Mouse (Mus musculus): ENCODE measurements around the gene Atg13. TPM values are rescaled to one million over a fixed set of nuclear protein-coding genes. Genes with fewer than 3 reads are reported as not detected.

Atg13 gene
- polyA plus RNA-seq, 1 experiment from 2014 or later, result 16.3 TPM

GRCm38 (mm10) chr2:91659657-91660056, 50.7 kb downstream of the Atg13 start:
- Histone ChIP-seq H3K27ac (ENCODE audit: low read length) (no peak overlapping the region), H3K4me1 (ENCODE audit: control insufficient read depth, low read depth, low read length) (no peaks in the 10 kb centered on the region; the same call in 1 of the 2 replicates), H3K27me3 (ENCODE audit: control insufficient read depth, insufficient read depth, low read depth, low read length) (no peaks in the 10 kb centered on the region), H3K36me3 (ENCODE audit: control insufficient read depth, insufficient read depth) (peaks cover 40% of the 10 kb centered on the region), H3K9me3 (replicated peaks; ENCODE audit: control insufficient read depth, low read length) (no peaks in the 10 kb centered on the region), H3K4me2 (ENCODE audit: low read depth, low read length) (no peak overlapping the region), H3K9ac (ENCODE audit: low read depth, low read length) (no peak overlapping the region), H3K4me3 (ENCODE audit: low read depth, low read length) (no peak overlapping the region)
- no peak for ATAC-seq (ENCODE audit: low read depth)
- 85% methylated on average over 8 of the region's 8 CpGs for WGBS (ENCODE audit: insufficient replicate concordance)

- Histone ChIP-seq H3K36me3 (ENCODE audit: control insufficient read depth, insufficient read depth) (peaks cover 29% of the 10 kb centered on the region), H3K4me2 (ENCODE audit: low read depth, low read length) (no peak overlapping the region), H3K27ac (ENCODE audit: low read length) (no peak overlapping the region), H3K27me3 (ENCODE audit: control insufficient read depth, insufficient read depth, low read depth, low read length) (no peaks in the 10 kb centered on the region), H3K9me3 (replicated peaks; ENCODE audit: control insufficient read depth, low read length) (no peaks in the 10 kb centered on the region), H3K4me3 (ENCODE audit: low read depth, low read length) (no peak overlapping the region), H3K4me1 (ENCODE audit: control insufficient read depth, low read depth, low read length) (peaks cover 8% of the 10 kb centered on the region), H3K9ac (ENCODE audit: low read depth, low read length) (no peak overlapping the region)
- ATAC-seq (ENCODE audit: low read depth), result no peak
- WGBS (ENCODE audit: insufficient replicate concordance), result 70% methylated on average over 8 of the region's 8 CpGs
These were observed 53.6 kb downstream of the Atg13 start for GRCm38 (mm10) chr2:91656774-91657173.

- Histone ChIP-seq H3K9ac (ENCODE audit: low read depth, low read length) (no peak overlapping the region), H3K36me3 (ENCODE audit: control insufficient read depth, insufficient read depth) (peaks cover 29% of the 10 kb centered on the region), H3K4me1 (ENCODE audit: control insufficient read depth, low read depth, low read length) (peaks cover 13% of the 10 kb centered on the region), H3K9me3 (replicated peaks; ENCODE audit: control insufficient read depth, low read length) (no peaks in the 10 kb centered on the region), H3K4me2 (ENCODE audit: low read depth, low read length) (no peak overlapping the region), H3K4me3 (ENCODE audit: low read depth, low read length) (no peak overlapping the region), H3K27me3 (ENCODE audit: control insufficient read depth, insufficient read depth, low read depth, low read length) (no peaks in the 10 kb centered on the region), H3K27ac (ENCODE audit: low read length) (no peak overlapping the region)
- WGBS (ENCODE audit: insufficient replicate concordance), result 63% methylated on average over 6 of the region's 6 CpGs
- no peak for ATAC-seq (ENCODE audit: low read depth)
These were observed 54.5 kb downstream of the Atg13 start for GRCm38 (mm10) chr2:91655827-91656226.

- H3K4me2 ChIP-seq (ENCODE audit: low read depth, low read length), result no peak overlapping the region
- H3K9me3 ChIP-seq (replicated peaks; ENCODE audit: control insufficient read depth, low read length), result no peaks in the 10 kb centered on the region
- no peak overlapping the region for H3K27ac ChIP-seq (ENCODE audit: low read length)
- no peak overlapping the region for H3K4me3 ChIP-seq (ENCODE audit: low read depth, low read length)
- peaks cover 29% of the 10 kb centered on the region for H3K36me3 ChIP-seq (ENCODE audit: control insufficient read depth, insufficient read depth)
- WGBS (ENCODE audit: insufficient replicate concordance), result 75% methylated on average over 5 of the region's 5 CpGs
- ATAC-seq (ENCODE audit: low read depth), result no peak
- H3K4me1 ChIP-seq (ENCODE audit: control insufficient read depth, low read depth, low read length), result peaks cover 13% of the 10 kb centered on the region
- no peaks in the 10 kb centered on the region for H3K27me3 ChIP-seq (ENCODE audit: control insufficient read depth, insufficient read depth, low read depth, low read length)
- no peak overlapping the region for H3K9ac ChIP-seq (ENCODE audit: low read depth, low read length)
These were observed 55.0 kb downstream of the Atg13 start for GRCm38 (mm10) chr2:91655388-91655787.

DNA sequence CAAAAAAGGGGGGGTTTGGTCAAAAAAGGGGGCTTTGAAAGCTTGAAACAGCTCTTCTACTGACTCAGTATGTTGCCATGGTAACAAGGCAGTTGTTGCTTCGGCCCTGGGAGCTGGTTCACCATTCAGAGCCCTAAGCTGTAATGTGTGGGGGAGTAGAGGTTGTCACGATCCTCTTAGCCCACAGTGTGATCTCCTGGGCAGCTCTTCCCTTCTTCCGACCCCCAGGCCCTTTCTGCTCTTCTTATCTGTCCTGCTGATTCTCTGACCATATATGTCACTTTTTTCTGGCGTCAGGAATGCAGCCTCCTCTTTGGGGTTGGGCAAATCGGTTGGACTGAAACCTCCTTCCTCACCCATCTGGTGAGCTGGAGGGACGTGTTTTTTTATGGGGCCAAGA, 57.5 kb downstream of the Atg13 start:
- 58% methylated on average over 6 of the region's 6 CpGs for WGBS (ENCODE audit: insufficient replicate concordance)
- no peak overlapping the region for H3K4me3 ChIP-seq (ENCODE audit: low read depth, low read length)
- H3K36me3 ChIP-seq (ENCODE audit: control insufficient read depth, insufficient read depth), result peaks cover 22% of the 10 kb centered on the region

GRCm38 (mm10) chr2:91651458-91652258, 58.7 kb downstream of the Atg13 start:
- Histone ChIP-seq H3K4me2 (ENCODE audit: low read depth, low read length) (peak overlapping the region; percentile 92), H3K4me1 (ENCODE audit: control insufficient read depth, low read depth, low read length) (peaks cover 26% of the 10 kb centered on the region), H3K9me3 (replicated peaks; ENCODE audit: control insufficient read depth, low read length) (no peaks in the 10 kb centered on the region), H3K27ac (ENCODE audit: low read length) (no peak overlapping the region), H3K4me3 (ENCODE audit: low read depth, low read length) (no peak overlapping the region), H3K27me3 (ENCODE audit: control insufficient read depth, insufficient read depth, low read depth, low read length) (no peaks in the 10 kb centered on the region), H3K9ac (ENCODE audit: low read depth, low read length) (no peak overlapping the region; the same call in 1 of the 2 replicates), H3K36me3 (ENCODE audit: control insufficient read depth, insufficient read depth) (peaks cover 26% of the 10 kb centered on the region)
- 72% methylated on average over 14 of the region's 14 CpGs for WGBS (ENCODE audit: insufficient replicate concordance)
- no peak for ATAC-seq (ENCODE audit: low read depth)

More for the DNA sequence above, 57.5 kb downstream of the Atg13 start:
- no peak for ATAC-seq (ENCODE audit: low read depth)
- Histone ChIP-seq H3K4me2 (ENCODE audit: low read depth, low read length) (no peak overlapping the region), H3K4me1 (ENCODE audit: control insufficient read depth, low read depth, low read length) (peaks cover 26% of the 10 kb centered on the region), H3K9me3 (replicated peaks; ENCODE audit: control insufficient read depth, low read length) (no peaks in the 10 kb centered on the region), H3K9ac (ENCODE audit: low read depth, low read length) (no peak overlapping the region), H3K27ac (ENCODE audit: low read length) (no peak overlapping the region), H3K27me3 (ENCODE audit: control insufficient read depth, insufficient read depth, low read depth, low read length) (no peaks in the 10 kb centered on the region)

DNA sequence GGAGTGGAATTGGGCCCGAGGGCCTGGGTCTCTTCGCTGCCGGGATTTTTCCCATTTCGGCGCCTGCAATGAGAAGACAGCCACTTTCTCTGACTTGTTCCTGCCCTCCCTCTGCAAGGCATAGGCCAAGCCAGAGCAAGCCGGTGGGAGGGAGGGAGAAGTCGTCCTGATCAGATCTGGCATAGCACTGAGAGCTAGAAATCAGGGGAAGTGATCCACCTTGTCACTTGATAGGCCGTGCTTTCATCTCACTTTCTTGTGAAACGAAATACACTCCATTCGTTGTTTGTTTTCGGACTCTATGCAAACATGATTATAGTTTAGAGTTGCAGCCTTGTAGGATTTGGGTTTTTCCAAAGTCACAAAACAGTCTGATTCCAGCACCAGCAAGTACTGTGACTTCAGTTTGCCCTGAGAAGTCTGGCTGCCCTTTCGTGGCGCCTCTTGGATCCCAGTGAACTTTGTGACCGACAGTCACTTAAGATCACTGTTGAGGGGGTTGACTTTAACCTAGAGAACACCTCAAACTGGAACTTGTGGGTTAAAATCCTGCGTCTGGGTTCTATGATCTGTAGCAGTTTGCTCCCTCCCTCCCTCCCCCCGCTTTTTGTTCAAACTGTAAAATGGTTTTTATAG, 59.9 kb downstream of the Atg13 start:
- Histone ChIP-seq H3K9me3 (replicated peaks; ENCODE audit: control insufficient read depth, low read length) (no peaks in the 10 kb centered on the region), H3K9ac (ENCODE audit: low read depth, low read length) (peak overlapping the region; percentile 79), H3K4me3 (ENCODE audit: low read depth, low read length) (peak overlapping the region; percentile 88), H3K4me1 (ENCODE audit: control insufficient read depth, low read depth, low read length) (peaks cover 26% of the 10 kb centered on the region), H3K36me3 (ENCODE audit: control insufficient read depth, insufficient read depth) (peaks cover 30% of the 10 kb centered on the region), H3K4me2 (ENCODE audit: low read depth, low read length) (peak overlapping the region; percentile 92), H3K27me3 (ENCODE audit: control insufficient read depth, insufficient read depth, low read depth, low read length) (no peaks in the 10 kb centered on the region), H3K27ac (ENCODE audit: low read length) (peak overlapping the region; percentile 94)
- ATAC-seq (ENCODE audit: low read depth), result peak; percentile 38
- 5% methylated on average over 16 of the region's 16 CpGs for WGBS (ENCODE audit: insufficient replicate concordance)

- Histone ChIP-seq H3K4me2 (ENCODE audit: low read depth, low read length) (peak within 1 kb of the TSS; percentile 92), H3K9me3 (replicated peaks; ENCODE audit: control insufficient read depth, low read length) (no peaks in the 10 kb centered on the region), H3K9ac (ENCODE audit: low read depth, low read length) (peak within 1 kb of the TSS; percentile 84), H3K27ac (ENCODE audit: low read length) (peak within 1 kb of the TSS; percentile 94), H3K36me3 (ENCODE audit: control insufficient read depth, insufficient read depth) (peaks cover 29% of the 10 kb centered on the region), H3K4me3 (ENCODE audit: low read depth, low read length) (peak within 1 kb of the TSS; percentile 88), H3K4me1 (ENCODE audit: control insufficient read depth, low read depth, low read length) (peaks cover 26% of the 10 kb centered on the region), H3K27me3 (ENCODE audit: control insufficient read depth, insufficient read depth, low read depth, low read length) (no peaks in the 10 kb centered on the region)
- ATAC-seq (ENCODE audit: low read depth), result peak; percentile 94
- WGBS (ENCODE audit: insufficient replicate concordance), result under 1% methylated on average over 44 of the region's 44 CpGs
These were observed 60.6 kb downstream of the Atg13 start, which contains the start of the genes Zfp408 and Arhgap1 for GRCm38 (mm10) chr2:91649553-91650359. Gene Zfp408, minus strand, starts transcription at chr2:91649791. Gene Arhgap1, plus strand, starts transcription at chr2:91649860.

Data from liver, embryonic 16.5 days (tissue).